Mouse (Mus musculus): Measurements from ENCODE around the gene Zfp146. TPM values are rescaled to one million over a fixed set of nuclear protein-coding genes. Genes with fewer than 3 reads are reported as not detected.
"Not testable (repeated sequence)": the region's sequence is repeated elsewhere in the genome, so short reads cannot be mapped to it uniquely, and the experiment has no call there.

The Zfp146 gene
- polyA plus RNA-seq (2014; fragmentation: Nextera tagmentation; extraction: Ambion mirVana), result 20.2 and 23.0 TPM in 2 replicates

- peaks cover 29% of the 10 kb centered on the region for H3K9me3 ChIP-seq (ENCODE audit: control insufficient read depth, low read length)
- H3K27me3 ChIP-seq (ENCODE audit: control insufficient read depth, insufficient read depth, low read length), result no peaks in the 10 kb centered on the region
- ATAC-seq (ENCODE audit: low FRiP score, low TSS enrichment), result peak; percentile 97
- H3K9ac ChIP-seq (ENCODE audit: low read depth, low read length), result peak within 1 kb of the TSS; percentile 93
- H3K4me1 ChIP-seq (ENCODE audit: control insufficient read depth, insufficient read depth, low read length), result peaks cover 6% of the 10 kb centered on the region
- peak within 1 kb of the TSS; percentile 77 for H3K4me3 ChIP-seq (ENCODE audit: low read length)
- WGBS, result under 1% methylated on average over 36 of the region's 36 CpGs
- H3K36me3 ChIP-seq (ENCODE audit: control insufficient read depth, insufficient read depth, low read length), result peaks cover 23% of the 10 kb centered on the region; the same call in 1 of the 2 replicates
- H3K4me2 ChIP-seq (replicated peaks; ENCODE audit: low read depth, low read length), result peak within 1 kb of the TSS; percentile 68
- peak within 1 kb of the TSS; percentile 94 for H3K27ac ChIP-seq (ENCODE audit: low read depth, low read length)
Measured at GRCm38 (mm10) chr7:30169583-30170282, at the start of gene Zfp146. Gene Zfp146, minus strand, starts transcription at chr7:30169750.

GRCm38 (mm10) chr7:30217277-30217676, 47.7 kb upstream of the Zfp146 start:
- Histone ChIP-seq H3K4me1 (ENCODE audit: control insufficient read depth, insufficient read depth, low read length) (no peaks in the 10 kb centered on the region; the same call in 1 of the 2 replicates), H3K27ac (ENCODE audit: low read depth, low read length) (no peak overlapping the region), H3K9me3 (ENCODE audit: control insufficient read depth, low read length) (no peaks in the 10 kb centered on the region), H3K27me3 (ENCODE audit: control insufficient read depth, insufficient read depth, low read length) (no peaks in the 10 kb centered on the region), H3K9ac (ENCODE audit: low read depth, low read length) (no peak overlapping the region), H3K36me3 (ENCODE audit: control insufficient read depth, insufficient read depth, low read length) (no peaks in the 10 kb centered on the region), H3K4me2 (replicated peaks; ENCODE audit: low read depth, low read length) (no peak overlapping the region), H3K4me3 (ENCODE audit: low read length) (no peak overlapping the region)
- no peak for ATAC-seq (ENCODE audit: low FRiP score, low TSS enrichment)
- WGBS, result 82% methylated on average over 2 of the region's 2 CpGs

- Histone ChIP-seq H3K4me3 (ENCODE audit: low read length) (peak overlapping the region; percentile 3; the same call in 1 of the 2 replicates), H3K27ac (ENCODE audit: low read depth, low read length) (no peak overlapping the region), H3K9me3 (ENCODE audit: control insufficient read depth, low read length) (no peaks in the 10 kb centered on the region), H3K9ac (ENCODE audit: low read depth, low read length) (no peak overlapping the region; the same call in 1 of the 2 replicates), H3K27me3 (ENCODE audit: control insufficient read depth, insufficient read depth, low read length) (no peaks in the 10 kb centered on the region), H3K4me1 (ENCODE audit: control insufficient read depth, insufficient read depth, low read length) (no peaks in the 10 kb centered on the region; the same call in 1 of the 2 replicates), H3K4me2 (replicated peaks; ENCODE audit: low read depth, low read length) (peak overlapping the region; percentile 33), H3K36me3 (ENCODE audit: control insufficient read depth, insufficient read depth, low read length) (no peaks in the 10 kb centered on the region)
- ATAC-seq (ENCODE audit: low FRiP score, low TSS enrichment), result peak; percentile 81
- WGBS, result under 1% methylated on average over 16 of the region's 16 CpGs
Measured at GRCm38 (mm10) chr7:30216723-30217151, 47.2 kb upstream of the Zfp146 start.

- Histone ChIP-seq H3K9ac (ENCODE audit: low read depth, low read length) (no peak overlapping the region), H3K4me1 (ENCODE audit: control insufficient read depth, insufficient read depth, low read length) (no peaks in the 10 kb centered on the region; the same call in 1 of the 2 replicates), H3K27ac (ENCODE audit: low read depth, low read length) (no peak overlapping the region), H3K27me3 (ENCODE audit: control insufficient read depth, insufficient read depth, low read length) (no peaks in the 10 kb centered on the region), H3K4me3 (ENCODE audit: low read length) (no peak overlapping the region), H3K9me3 (ENCODE audit: control insufficient read depth, low read length) (no peaks in the 10 kb centered on the region), H3K4me2 (replicated peaks; ENCODE audit: low read depth, low read length) (no peak overlapping the region), H3K36me3 (ENCODE audit: control insufficient read depth, insufficient read depth, low read length) (no peaks in the 10 kb centered on the region)
- no peak for ATAC-seq (ENCODE audit: low FRiP score, low TSS enrichment)
- 90% methylated on average over 3 of the region's 3 CpGs for WGBS
Measured at GRCm38 (mm10) chr7:30215875-30216274, 46.3 kb upstream of the Zfp146 start.

- Histone ChIP-seq H3K27me3 (ENCODE audit: control insufficient read depth, insufficient read depth, low read length) (no peaks in the 10 kb centered on the region), H3K36me3 (ENCODE audit: control insufficient read depth, insufficient read depth, low read length) (no peaks in the 10 kb centered on the region), H3K9me3 (ENCODE audit: control insufficient read depth, low read length) (no peaks in the 10 kb centered on the region), H3K4me3 (ENCODE audit: low read length) (no peak overlapping the region), H3K4me1 (ENCODE audit: control insufficient read depth, insufficient read depth, low read length) (no peaks in the 10 kb centered on the region), H3K27ac (ENCODE audit: low read depth, low read length) (no peak overlapping the region), H3K4me2 (replicated peaks; ENCODE audit: low read depth, low read length) (no peak overlapping the region), H3K9ac (ENCODE audit: low read depth, low read length) (no peak overlapping the region)
- 90% methylated on average over 3 of the region's 3 CpGs for WGBS
- no peak for ATAC-seq (ENCODE audit: low FRiP score, low TSS enrichment)
Measured at GRCm38 (mm10) chr7:30213881-30214280, 44.3 kb upstream of the Zfp146 start.

- Histone ChIP-seq H3K4me3 (ENCODE audit: low read length) (no peak overlapping the region), H3K9me3 (ENCODE audit: control insufficient read depth, low read length) (no peaks in the 10 kb centered on the region), H3K9ac (ENCODE audit: low read depth, low read length) (no peak overlapping the region), H3K27ac (ENCODE audit: low read depth, low read length) (no peak overlapping the region), H3K4me1 (ENCODE audit: control insufficient read depth, insufficient read depth, low read length) (no peaks in the 10 kb centered on the region), H3K27me3 (ENCODE audit: control insufficient read depth, insufficient read depth, low read length) (no peaks in the 10 kb centered on the region), H3K4me2 (replicated peaks; ENCODE audit: low read depth, low read length) (no peak overlapping the region), H3K36me3 (ENCODE audit: control insufficient read depth, insufficient read depth, low read length) (no peaks in the 10 kb centered on the region)
- WGBS, result 28% methylated on average over 4 of the region's 4 CpGs
- no peak for ATAC-seq (ENCODE audit: low FRiP score, low TSS enrichment)
Measured at GRCm38 (mm10) chr7:30211025-30211424, 41.5 kb upstream of the Zfp146 start.

- ATAC-seq (ENCODE audit: low FRiP score, low TSS enrichment); H3K4me1 ChIP-seq (ENCODE audit: control insufficient read depth, insufficient read depth, low read length); H3K36me3 ChIP-seq (ENCODE audit: control insufficient read depth, insufficient read depth, low read length); H3K27ac ChIP-seq (ENCODE audit: low read depth, low read length); H3K27me3 ChIP-seq (ENCODE audit: control insufficient read depth, insufficient read depth, low read length); H3K4me2 ChIP-seq (replicated peaks; ENCODE audit: low read depth, low read length); H3K4me3 ChIP-seq (ENCODE audit: low read length); H3K9ac ChIP-seq (ENCODE audit: low read depth, low read length); H3K9me3 ChIP-seq (ENCODE audit: control insufficient read depth, low read length): not testable (repeated sequence)
- 65% methylated on average over 5 of the region's 5 CpGs for WGBS
Measured at GRCm38 (mm10) chr7:30206364-30206763, 36.8 kb upstream of the Zfp146 start.

- H3K9me3 ChIP-seq (ENCODE audit: control insufficient read depth, low read length), result no peaks in the 10 kb centered on the region
- no peaks in the 10 kb centered on the region for H3K27me3 ChIP-seq (ENCODE audit: control insufficient read depth, insufficient read depth, low read length)
- no peaks in the 10 kb centered on the region for H3K36me3 ChIP-seq (ENCODE audit: control insufficient read depth, insufficient read depth, low read length)
- no peak overlapping the region for H3K4me3 ChIP-seq (ENCODE audit: low read length)
- no peak overlapping the region for H3K9ac ChIP-seq (ENCODE audit: low read depth, low read length)
- WGBS, result 5% methylated on average over 2 of the region's 2 CpGs
- ATAC-seq (ENCODE audit: low FRiP score, low TSS enrichment), result no peak
- no peak overlapping the region for H3K27ac ChIP-seq (ENCODE audit: low read depth, low read length)
- no peak overlapping the region for H3K4me2 ChIP-seq (replicated peaks; ENCODE audit: low read depth, low read length)
- H3K4me1 ChIP-seq (ENCODE audit: control insufficient read depth, insufficient read depth, low read length), result no peaks in the 10 kb centered on the region
Measured at GRCm38 (mm10) chr7:30205383-30205782, 35.8 kb upstream of the Zfp146 start.

- no peaks in the 10 kb centered on the region for H3K27me3 ChIP-seq (ENCODE audit: control insufficient read depth, insufficient read depth, low read length)
- no peak overlapping the region for H3K9ac ChIP-seq (ENCODE audit: low read depth, low read length)
- no peaks in the 10 kb centered on the region for H3K9me3 ChIP-seq (ENCODE audit: control insufficient read depth, low read length)
- H3K4me3 ChIP-seq (ENCODE audit: low read length), result no peak overlapping the region
- no peak overlapping the region for H3K27ac ChIP-seq (ENCODE audit: low read depth, low read length)
- H3K36me3 ChIP-seq (ENCODE audit: control insufficient read depth, insufficient read depth, low read length), result no peaks in the 10 kb centered on the region
- H3K4me2 ChIP-seq (replicated peaks; ENCODE audit: low read depth, low read length), result no peak overlapping the region
- ATAC-seq (ENCODE audit: low FRiP score, low TSS enrichment), result no peak
- WGBS, result 49% methylated on average over 8 of the region's 8 CpGs
- no peaks in the 10 kb centered on the region for H3K4me1 ChIP-seq (ENCODE audit: control insufficient read depth, insufficient read depth, low read length)
Measured at GRCm38 (mm10) chr7:30204380-30204779, 34.8 kb upstream of the Zfp146 start.

Measured in kidney, embryonic 14.5 days (tissue).